Mouse (Mus musculus) embryonic fibroblast, embryonic 13.5 days (primary cell): ENCODE results near the gene Lypd6. TPM values are rescaled to one million over a fixed set of nuclear protein-coding genes. Genes with fewer than 3 reads are reported as not detected.

Experiments used
- H3K27ac ChIP-seq: 2 replicates; pipeline ENCODE4 v1.5.1; 2012; ENCODE audit warnings: low read length, control low read depth, inconsistent platforms; ENCODE audit not compliant: insufficient read depth
- H3K4me1 ChIP-seq: 2 replicates; pipeline ENCODE4 v1.6.1; 2011; ENCODE audit warnings: low read length; ENCODE audit not compliant: control insufficient read depth, insufficient read depth
- H3K4me3 ChIP-seq: 2 replicates; pipeline ENCODE4 v1.5.1; 2011; ENCODE audit warnings: mild to moderate bottlenecking, control low read depth, low read length; ENCODE audit not compliant: insufficient read depth
- CTCF ChIP-seq: IDR thresholded peaks from 2 replicates; pipeline ENCODE4 v1.5.1; 2011; ENCODE audit warnings: mild to moderate bottlenecking, control low read depth, low read length, moderate library complexity, borderline replicate concordance; ENCODE audit not compliant: insufficient read depth
- POLR2A ChIP-seq: IDR thresholded peaks from 2 replicates; pipeline ENCODE4 v1.6.1; 2011; ENCODE audit warnings: low read depth, mild to moderate bottlenecking, control low read depth, low read length, moderate library complexity
- polyA plus RNA-seq: library from polyadenylated mRNA; stranded (reverse); fragments of >200 nt; gene quantifications from 2 replicates; pipeline ENCODE4 v1.2.4, GENCODE M21; 2011; ENCODE audit warnings: low read depth; ENCODE audit not compliant: missing spikeins, insufficient read length

The Lypd6 gene
- polyA plus RNA-seq, 1 experiment = 2.2 TPM

DNA sequence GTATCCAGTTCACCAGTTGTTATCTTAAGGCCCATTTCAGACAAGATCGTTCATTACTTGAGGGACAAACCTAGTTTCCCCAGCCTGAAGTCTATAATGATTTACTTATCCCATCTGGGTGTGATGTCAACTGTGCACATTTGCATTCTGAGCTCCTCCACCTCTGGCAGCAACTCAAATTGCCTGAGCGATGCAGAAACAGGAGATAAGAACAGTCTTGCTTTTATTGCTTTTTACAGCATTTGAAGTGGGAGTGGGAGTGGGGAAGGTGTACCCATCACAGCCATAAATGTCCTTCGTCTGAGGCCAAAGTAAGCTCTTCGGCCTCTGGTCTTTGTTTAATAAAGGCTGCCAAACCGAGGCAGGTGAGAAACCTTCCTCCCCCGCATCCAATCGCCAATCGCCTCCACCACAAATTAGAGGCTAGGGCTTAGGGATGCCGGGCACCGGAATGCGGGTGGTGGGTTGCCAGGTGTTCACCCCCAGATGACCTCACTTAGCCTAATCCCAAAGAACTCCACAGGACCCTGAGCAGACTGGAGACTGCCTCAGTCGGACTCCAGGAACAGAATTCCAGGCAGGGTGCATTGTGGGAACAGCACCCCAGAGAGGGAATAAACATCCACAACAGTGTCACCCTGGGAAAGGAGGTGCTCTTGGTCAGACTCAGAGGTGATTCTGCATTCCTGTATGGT is 120.6 kb downstream of the Lypd6 start:
- no peak overlapping the region for H3K4me3 ChIP-seq
- no peak for TF ChIP-seq CTCF
- no peak for TF ChIP-seq POLR2A
- no peak overlapping the region for H3K27ac ChIP-seq
- H3K4me1 ChIP-seq = no peaks in the 10 kb centered on the region

DNA sequence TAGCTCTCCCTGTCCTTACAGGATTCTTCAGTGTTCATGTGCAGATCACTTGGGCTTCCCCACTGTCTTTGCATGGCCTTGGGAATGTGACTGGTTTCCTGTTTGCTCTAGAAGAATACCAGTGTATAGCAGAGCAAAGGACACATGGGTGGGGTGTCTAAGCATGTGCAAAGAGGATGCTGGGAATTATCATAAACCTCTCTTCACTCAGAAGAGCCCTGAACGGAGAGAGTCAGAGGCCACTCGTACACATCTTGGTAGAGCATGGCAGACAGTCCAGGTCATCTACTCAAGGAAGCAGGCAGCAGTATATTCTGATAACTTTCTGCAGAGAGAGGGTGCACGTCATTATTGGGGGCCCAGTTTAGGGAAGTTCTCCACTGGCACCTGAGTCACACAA is 122.6 kb downstream of the Lypd6 start:
- no peak for TF ChIP-seq CTCF
- TF ChIP-seq POLR2A = no peak
- Histone ChIP-seq H3K27ac (no peak overlapping the region), H3K4me3 (no peak overlapping the region), H3K4me1 (no peaks in the 10 kb centered on the region)

DNA sequence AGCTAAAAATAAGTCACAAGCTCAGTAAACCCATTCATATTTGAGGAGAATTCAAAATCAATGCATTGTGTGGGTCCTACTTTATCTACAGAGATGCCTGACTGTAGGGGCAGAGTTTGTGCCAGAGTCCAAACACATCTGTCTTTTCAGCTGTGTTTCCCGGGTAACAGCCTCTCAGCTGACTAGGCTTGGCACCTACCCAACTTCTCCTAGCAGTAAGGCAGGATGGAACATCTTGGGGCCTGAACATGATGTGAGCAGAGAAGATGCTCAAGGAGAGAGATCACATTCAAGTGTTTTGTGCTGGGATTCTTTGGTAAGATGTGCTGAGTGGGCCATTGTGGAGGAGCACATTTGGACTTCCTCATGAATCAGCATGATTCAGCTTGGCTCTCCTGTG is 130.5 kb downstream of the Lypd6 start:
- Histone ChIP-seq H3K4me3 (no peak overlapping the region), H3K4me1 (no peaks in the 10 kb centered on the region), H3K27ac (no peak overlapping the region)
- TF ChIP-seq CTCF = no peak
- TF ChIP-seq POLR2A = no peak

DNA sequence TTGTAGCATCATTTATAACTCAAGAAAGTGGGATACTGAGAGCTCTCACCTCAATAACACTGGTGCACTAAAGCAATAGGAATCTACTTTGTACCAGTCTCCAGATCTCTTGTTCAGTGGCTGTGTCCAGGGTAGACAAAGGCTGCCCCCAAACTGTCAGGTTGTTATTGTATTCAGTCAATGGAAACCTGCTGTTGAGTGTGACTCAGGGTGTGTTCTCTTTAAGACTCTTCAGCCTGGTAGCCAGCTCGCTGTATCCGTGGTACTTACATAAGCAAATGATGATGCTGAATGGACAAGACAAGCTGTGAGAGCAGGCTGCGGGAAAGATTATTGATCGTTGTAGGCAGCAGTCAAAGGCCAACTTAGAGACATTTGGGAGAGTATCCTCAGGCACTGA is 131.6 kb downstream of the Lypd6 start:
- TF ChIP-seq POLR2A (no peak), CTCF (no peak)
- Histone ChIP-seq H3K4me3 (no peak overlapping the region), H3K27ac (no peak overlapping the region), H3K4me1 (no peaks in the 10 kb centered on the region)

DNA sequence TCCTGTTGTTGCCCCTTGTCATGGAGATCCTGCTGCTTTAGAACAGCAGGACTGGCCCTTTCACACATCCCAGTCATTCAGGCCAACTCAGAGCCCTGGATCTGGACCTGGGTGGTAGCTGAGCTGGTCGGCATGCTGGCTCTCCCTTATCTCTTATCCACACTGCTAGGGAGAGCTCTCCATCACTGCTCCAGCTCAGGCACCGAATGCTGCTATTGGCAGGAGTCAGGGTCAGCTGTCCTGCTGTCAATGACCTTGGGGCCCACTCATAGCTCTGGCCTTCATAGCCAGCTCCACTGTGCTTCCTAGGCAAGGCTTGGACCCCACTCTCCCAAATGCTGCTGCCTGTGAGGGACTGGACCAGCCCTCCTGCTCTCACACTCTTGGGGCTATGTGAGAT is 134.3 kb downstream of the Lypd6 start:
- TF ChIP-seq CTCF (no peak), POLR2A (no peak)

DNA sequence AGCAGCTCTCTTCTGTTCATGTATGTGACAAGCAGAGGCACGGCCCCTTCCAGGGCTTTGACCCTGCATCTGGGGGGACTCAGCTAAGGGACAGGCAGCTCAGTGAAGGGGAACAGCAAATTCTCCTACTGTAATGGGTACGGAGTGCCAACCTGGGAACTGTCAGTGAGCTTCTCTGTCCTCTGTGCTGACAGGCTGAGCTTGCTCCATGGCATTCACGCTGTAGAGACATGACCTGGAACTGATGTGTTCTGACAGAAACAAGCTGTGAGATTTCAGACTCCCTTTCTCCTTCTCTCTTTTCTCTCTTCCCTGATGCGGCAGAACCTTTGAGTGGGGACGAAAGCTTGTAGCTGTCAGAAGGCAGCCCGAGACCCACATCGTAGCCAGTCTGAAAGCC is 154.3 kb downstream of the Lypd6 start:
- H3K27ac ChIP-seq = no peak overlapping the region
- TF ChIP-seq CTCF (no peak), POLR2A (no peak)
- no peaks in the 10 kb centered on the region for H3K4me1 ChIP-seq
- H3K4me3 ChIP-seq = no peak overlapping the region

More for the DNA sequence above, 134.3 kb downstream of the Lypd6 start:
- Histone ChIP-seq H3K4me3 (no peak overlapping the region), H3K27ac (no peak overlapping the region), H3K4me1 (no peaks in the 10 kb centered on the region)

DNA sequence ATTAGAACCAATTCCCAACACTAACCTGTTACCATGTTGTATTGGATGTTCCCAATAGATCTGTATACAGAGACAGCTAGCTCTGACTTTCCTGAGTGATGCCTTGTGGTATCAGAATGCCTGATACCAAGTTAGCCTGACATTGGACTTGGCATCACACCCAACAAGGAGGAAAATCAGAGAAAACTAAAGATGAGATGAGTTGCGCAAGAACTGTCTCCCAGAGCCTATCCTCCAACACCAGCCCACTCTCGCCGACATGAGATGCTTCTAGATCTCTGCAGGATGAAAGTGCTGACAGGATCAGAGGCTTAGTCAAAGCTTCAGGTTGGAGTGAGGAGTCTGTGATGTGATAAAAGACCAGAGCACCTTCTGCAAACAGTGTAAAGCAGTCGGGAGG is 158.8 kb downstream of the Lypd6 start:
- no peaks in the 10 kb centered on the region for H3K4me1 ChIP-seq
- TF ChIP-seq POLR2A = no peak
- no peak for TF ChIP-seq CTCF
- H3K4me3 ChIP-seq = no peak overlapping the region
- no peak overlapping the region for H3K27ac ChIP-seq

DNA sequence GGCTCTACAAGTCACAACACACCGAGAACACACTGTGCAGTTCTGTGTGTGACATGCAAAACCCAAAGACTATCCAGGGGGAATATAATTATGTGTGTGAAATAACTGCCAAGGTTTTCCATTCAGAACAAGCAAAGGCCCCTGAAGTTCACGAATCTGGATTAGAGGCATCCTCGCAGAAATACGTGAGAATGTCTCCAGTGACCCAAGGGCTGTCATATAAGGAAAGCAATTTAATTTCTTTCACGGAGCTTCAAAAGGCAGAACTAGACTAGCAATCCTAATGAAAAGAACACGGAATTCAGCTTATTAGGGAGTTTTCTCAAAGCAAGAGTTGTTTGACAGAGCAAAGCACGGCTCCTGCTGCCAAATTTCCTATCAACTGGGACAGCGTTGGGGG is 167.3 kb downstream of the Lypd6 start:
- TF ChIP-seq POLR2A = no peak
- no peak for TF ChIP-seq CTCF
- H3K27ac ChIP-seq = no peak overlapping the region
- H3K4me1 ChIP-seq = no peaks in the 10 kb centered on the region
- no peak overlapping the region for H3K4me3 ChIP-seq

Other genes with a start within 250 kb of the Lypd6 start
- gene Mmadhc, start 230.4 kb downstream of the Lypd6 start, polyA plus RNA-seq = 118 and 124 TPM in 2 replicates